Mouse (Mus musculus): ENCODE data around the gene Gtf2i. TPM values are rescaled to one million over a fixed set of nuclear protein-coding genes. Genes with fewer than 3 reads are reported as not detected.
"Not testable (repeated sequence)": the region's sequence is repeated elsewhere in the genome, so short reads cannot be mapped to it uniquely, and the experiment has no call there.

Gtf2i gene
- 131 and 196 TPM in 2 replicates for polyA plus RNA-seq (2014; fragmentation: Nextera tagmentation; extraction: Ambion mirVana)

DNA sequence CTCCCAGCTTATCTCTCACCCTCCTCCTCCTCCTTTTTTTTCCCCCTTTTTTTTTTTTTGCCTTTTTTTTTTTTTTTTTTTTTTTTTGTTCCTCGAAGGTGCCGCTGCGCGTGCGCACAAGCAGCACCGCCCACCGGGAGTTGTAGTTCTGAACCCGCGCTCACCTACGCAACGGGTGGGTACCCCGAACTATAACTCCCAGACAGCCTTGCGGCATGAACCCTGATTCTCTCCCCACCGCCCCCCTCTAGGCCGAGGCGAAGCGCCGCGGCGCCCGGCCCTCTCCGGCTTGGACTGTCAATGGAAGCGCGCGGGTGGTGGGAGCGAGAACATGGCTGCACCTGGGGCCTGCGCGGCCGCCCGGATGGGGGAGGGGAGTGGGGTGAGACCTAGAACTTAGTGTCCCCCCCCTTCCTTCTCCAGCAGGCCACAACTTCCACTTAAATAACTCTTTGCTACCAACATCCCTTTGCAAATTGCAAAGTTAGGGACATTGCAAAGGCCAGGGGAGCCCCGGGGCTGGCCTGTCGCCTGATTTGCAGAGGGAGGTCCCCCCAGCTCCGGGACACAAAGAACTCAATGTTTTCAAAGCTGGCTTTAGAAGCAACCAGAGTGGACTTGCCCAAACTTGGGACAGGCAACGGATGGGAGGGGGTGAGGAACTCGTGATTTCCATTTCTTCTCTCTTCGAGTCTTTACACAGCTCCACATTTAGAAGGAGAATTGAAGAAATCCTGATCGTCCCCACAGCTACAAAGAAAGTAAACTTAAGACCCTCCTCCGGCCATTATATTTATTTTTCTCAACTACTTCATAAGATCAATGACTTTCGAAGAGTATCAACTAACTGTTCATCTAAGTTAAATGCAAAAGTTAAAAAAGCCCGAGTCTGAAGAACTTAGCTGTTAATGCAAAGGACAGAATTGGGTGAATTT is at the start of gene Gtf2i:
TSS of gene Gtf2i (minus strand) at position 73 of the 935 bp plus-strand sequence.
- H3K36me3 ChIP-seq (ENCODE audit: control insufficient read depth, insufficient read depth, low read length), result peaks cover 16% of the 10 kb centered on the region

DNA sequence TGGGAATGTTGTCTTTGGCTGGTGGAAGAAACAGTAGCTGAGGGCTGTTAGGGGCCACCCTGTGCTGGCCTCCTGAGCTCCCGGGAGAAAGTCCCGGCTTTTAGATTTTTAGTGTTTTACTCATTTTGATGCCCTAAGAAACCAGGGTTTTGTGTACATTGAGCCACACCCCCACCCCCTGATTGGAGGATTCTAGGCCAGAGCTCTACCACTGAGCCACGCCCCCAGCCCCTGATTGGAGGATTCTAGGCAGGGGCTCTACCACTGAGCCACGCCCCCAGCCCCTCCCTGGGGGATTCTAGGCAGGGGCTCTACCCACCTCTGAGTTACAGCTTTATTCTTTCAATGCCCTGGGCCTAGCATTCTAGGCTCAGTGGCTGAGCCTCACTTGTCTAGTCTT is 44.5 kb upstream of the Gtf2i start:
- peaks cover 54% of the 10 kb centered on the region for H3K36me3 ChIP-seq (ENCODE audit: control insufficient read depth, insufficient read depth, low read length)

More for the DNA sequence above, at the start of gene Gtf2i:
- H3K4me2 ChIP-seq (replicated peaks; ENCODE audit: low read depth, low read length), result peak within 1 kb of the TSS; percentile 77
- H3K27me3 ChIP-seq (ENCODE audit: control insufficient read depth, insufficient read depth, low read length), result no peaks in the 10 kb centered on the region
- peak; percentile 92 for ATAC-seq (ENCODE audit: low FRiP score, low TSS enrichment)
- H3K9ac ChIP-seq (ENCODE audit: low read depth, low read length), result peak within 1 kb of the TSS; percentile 100
- peak within 1 kb of the TSS; percentile 100 for H3K27ac ChIP-seq (ENCODE audit: low read depth, low read length)
- H3K4me3 ChIP-seq (ENCODE audit: low read length), result peak within 1 kb of the TSS; percentile 95
- H3K9me3 ChIP-seq (ENCODE audit: control insufficient read depth, low read length), result no peaks in the 10 kb centered on the region
- under 1% methylated on average over 40 of the region's 40 CpGs for WGBS
- peaks cover 12% of the 10 kb centered on the region; the same call in 1 of the 2 replicates for H3K4me1 ChIP-seq (ENCODE audit: control insufficient read depth, insufficient read depth, low read length)

GRCm38 (mm10) chr5:134355372-134355771 is 40.8 kb upstream of the Gtf2i start:
- H3K9ac ChIP-seq (ENCODE audit: low read depth, low read length); H3K4me1 ChIP-seq (ENCODE audit: control insufficient read depth, insufficient read depth, low read length); H3K4me3 ChIP-seq (ENCODE audit: low read length); H3K27me3 ChIP-seq (ENCODE audit: control insufficient read depth, insufficient read depth, low read length); H3K4me2 ChIP-seq (replicated peaks; ENCODE audit: low read depth, low read length); H3K27ac ChIP-seq (ENCODE audit: low read depth, low read length); H3K9me3 ChIP-seq (ENCODE audit: control insufficient read depth, low read length); ATAC-seq (ENCODE audit: low FRiP score, low TSS enrichment): not testable (repeated sequence)
- peaks cover 29% of the 10 kb centered on the region for H3K36me3 ChIP-seq (ENCODE audit: control insufficient read depth, insufficient read depth, low read length)
- 93% methylated on average over 4 of the region's 4 CpGs for WGBS

More for the DNA sequence above, 44.5 kb upstream of the Gtf2i start:
- H3K4me1 ChIP-seq (ENCODE audit: control insufficient read depth, insufficient read depth, low read length), result no peaks in the 10 kb centered on the region
- 83% methylated on average over 4 of the region's 4 CpGs for WGBS
- H3K9me3 ChIP-seq (ENCODE audit: control insufficient read depth, low read length), result no peaks in the 10 kb centered on the region
- H3K4me2 ChIP-seq (replicated peaks; ENCODE audit: low read depth, low read length), result no peak overlapping the region
- no peak overlapping the region for H3K4me3 ChIP-seq (ENCODE audit: low read length)
- no peaks in the 10 kb centered on the region for H3K27me3 ChIP-seq (ENCODE audit: control insufficient read depth, insufficient read depth, low read length)
- no peak for ATAC-seq (ENCODE audit: low FRiP score, low TSS enrichment)
- H3K27ac ChIP-seq (ENCODE audit: low read depth, low read length), result no peak overlapping the region
- no peak overlapping the region for H3K9ac ChIP-seq (ENCODE audit: low read depth, low read length)

- Histone ChIP-seq H3K36me3 (ENCODE audit: control insufficient read depth, insufficient read depth, low read length) (peaks cover 8% of the 10 kb centered on the region), H3K9me3 (ENCODE audit: control insufficient read depth, low read length) (no peaks in the 10 kb centered on the region), H3K27ac (ENCODE audit: low read depth, low read length) (no peak overlapping the region), H3K4me2 (replicated peaks; ENCODE audit: low read depth, low read length) (no peak overlapping the region), H3K4me1 (ENCODE audit: control insufficient read depth, insufficient read depth, low read length) (0 out of 2 replicates have a peak, but pooled peaks cover 3% of the 10 kb centered on the region), H3K9ac (ENCODE audit: low read depth, low read length) (no peak overlapping the region), H3K27me3 (ENCODE audit: control insufficient read depth, insufficient read depth, low read length) (no peaks in the 10 kb centered on the region), H3K4me3 (ENCODE audit: low read length) (no peak overlapping the region)
- no peak for ATAC-seq (ENCODE audit: low FRiP score, low TSS enrichment)
- WGBS, result 81% methylated on average over 4 of the region's 4 CpGs
Observed at GRCm38 (mm10) chr5:134353117-134353516, 38.6 kb upstream of the Gtf2i start.

GRCm38 (mm10) chr5:134352527-134353001 is 38.0 kb upstream of the Gtf2i start:
- ATAC-seq (ENCODE audit: low FRiP score, low TSS enrichment), result no peak
- H3K9ac ChIP-seq (ENCODE audit: low read depth, low read length), result no peak overlapping the region
- H3K27ac ChIP-seq (ENCODE audit: low read depth, low read length), result no peak overlapping the region
- H3K27me3 ChIP-seq (ENCODE audit: control insufficient read depth, insufficient read depth, low read length), result no peaks in the 10 kb centered on the region
- peaks cover 4% of the 10 kb centered on the region; the same call in 1 of the 2 replicates for H3K36me3 ChIP-seq (ENCODE audit: control insufficient read depth, insufficient read depth, low read length)
- 0 out of 2 replicates have a peak, but pooled peaks cover 3% of the 10 kb centered on the region for H3K4me1 ChIP-seq (ENCODE audit: control insufficient read depth, insufficient read depth, low read length)
- WGBS, result 80% methylated on average over 3 of the region's 3 CpGs
- no peak overlapping the region for H3K4me3 ChIP-seq (ENCODE audit: low read length)
- H3K4me2 ChIP-seq (replicated peaks; ENCODE audit: low read depth, low read length), result no peak overlapping the region
- H3K9me3 ChIP-seq (ENCODE audit: control insufficient read depth, low read length), result no peaks in the 10 kb centered on the region

GRCm38 (mm10) chr5:134350660-134351059 is 36.1 kb upstream of the Gtf2i start:
- Histone ChIP-seq H3K4me1 (ENCODE audit: control insufficient read depth, insufficient read depth, low read length) (0 out of 2 replicates have a peak, but pooled peaks cover 3% of the 10 kb centered on the region), H3K27ac (ENCODE audit: low read depth, low read length) (no peak overlapping the region), H3K36me3 (ENCODE audit: control insufficient read depth, insufficient read depth, low read length) (no peaks in the 10 kb centered on the region), H3K4me3 (ENCODE audit: low read length) (0 out of 2 replicates have a peak overlapping the region, but pooled peaks have one; percentile 9), H3K27me3 (ENCODE audit: control insufficient read depth, insufficient read depth, low read length) (no peaks in the 10 kb centered on the region), H3K9me3 (ENCODE audit: control insufficient read depth, low read length) (no peaks in the 10 kb centered on the region), H3K4me2 (replicated peaks; ENCODE audit: low read depth, low read length) (peak overlapping the region; percentile 34), H3K9ac (ENCODE audit: low read depth, low read length) (peak overlapping the region; percentile 40; the same call in 1 of the 2 replicates)
- ATAC-seq (ENCODE audit: low FRiP score, low TSS enrichment), result peak; percentile 92
- 7% methylated on average over 10 of the region's 10 CpGs for WGBS

DNA sequence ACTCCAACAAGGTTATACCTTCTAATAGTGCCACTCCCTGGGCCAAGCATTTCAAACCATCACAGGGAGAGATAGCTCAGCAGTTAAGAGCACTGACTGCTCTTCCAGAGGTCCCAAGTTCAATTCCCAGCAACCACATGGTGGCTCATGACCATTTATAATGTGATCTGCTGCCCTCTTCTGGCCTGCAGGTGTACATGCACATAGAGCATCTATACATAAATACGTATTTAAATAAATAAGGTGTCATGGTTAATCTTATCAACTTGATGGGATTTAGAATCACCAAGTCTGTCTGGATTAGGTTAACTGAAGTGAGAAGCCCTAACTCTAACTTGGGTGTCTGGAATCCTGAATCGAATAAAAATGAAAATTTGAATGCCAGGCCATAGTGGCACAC is 32.5 kb upstream of the Gtf2i start:
- Histone ChIP-seq H3K9me3 (ENCODE audit: control insufficient read depth, low read length) (no peaks in the 10 kb centered on the region), H3K27me3 (ENCODE audit: control insufficient read depth, insufficient read depth, low read length) (no peaks in the 10 kb centered on the region), H3K4me1 (ENCODE audit: control insufficient read depth, insufficient read depth, low read length) (0 out of 2 replicates have a peak, but pooled peaks cover 3% of the 10 kb centered on the region), H3K36me3 (ENCODE audit: control insufficient read depth, insufficient read depth, low read length) (no peaks in the 10 kb centered on the region), H3K9ac (ENCODE audit: low read depth, low read length) (no peak overlapping the region), H3K27ac (ENCODE audit: low read depth, low read length) (no peak overlapping the region), H3K4me2 (replicated peaks; ENCODE audit: low read depth, low read length) (no peak overlapping the region), H3K4me3 (ENCODE audit: low read length) (no peak overlapping the region)
- ATAC-seq (ENCODE audit: low FRiP score, low TSS enrichment), result no peak
- 89% methylated on average over 2 of the region's 2 CpGs for WGBS

- H3K9me3 ChIP-seq (ENCODE audit: control insufficient read depth, low read length), result no peaks in the 10 kb centered on the region
- no peak overlapping the region for H3K9ac ChIP-seq (ENCODE audit: low read depth, low read length)
- 90% methylated on average over 9 of the region's 9 CpGs for WGBS
- no peak overlapping the region for H3K27ac ChIP-seq (ENCODE audit: low read depth, low read length)
- no peak; the same call in 1 of the 2 replicates for ATAC-seq (ENCODE audit: low FRiP score, low TSS enrichment)
- no peaks in the 10 kb centered on the region for H3K27me3 ChIP-seq (ENCODE audit: control insufficient read depth, insufficient read depth, low read length)
- H3K4me2 ChIP-seq (replicated peaks; ENCODE audit: low read depth, low read length), result no peak overlapping the region
- H3K4me3 ChIP-seq (ENCODE audit: low read length), result no peak overlapping the region
- no peaks in the 10 kb centered on the region for H3K36me3 ChIP-seq (ENCODE audit: control insufficient read depth, insufficient read depth, low read length)
- H3K4me1 ChIP-seq (ENCODE audit: control insufficient read depth, insufficient read depth, low read length), result 0 out of 2 replicates have a peak, but pooled peaks cover under 1% of the 10 kb centered on the region
Observed at GRCm38 (mm10) chr5:134345449-134345848, 30.9 kb upstream of the Gtf2i start.

- Histone ChIP-seq H3K27me3 (ENCODE audit: control insufficient read depth, insufficient read depth, low read length) (no peaks in the 10 kb centered on the region), H3K27ac (ENCODE audit: low read depth, low read length) (no peak overlapping the region), H3K9me3 (ENCODE audit: control insufficient read depth, low read length) (no peaks in the 10 kb centered on the region), H3K36me3 (ENCODE audit: control insufficient read depth, insufficient read depth, low read length) (no peaks in the 10 kb centered on the region), H3K4me2 (replicated peaks; ENCODE audit: low read depth, low read length) (no peak overlapping the region), H3K4me1 (ENCODE audit: control insufficient read depth, insufficient read depth, low read length) (no peaks in the 10 kb centered on the region), H3K9ac (ENCODE audit: low read depth, low read length) (no peak overlapping the region), H3K4me3 (ENCODE audit: low read length) (no peak overlapping the region)
- no peak for ATAC-seq (ENCODE audit: low FRiP score, low TSS enrichment)
- 83% methylated on average over 8 of the region's 8 CpGs for WGBS
Observed at GRCm38 (mm10) chr5:134344076-134344475, 29.5 kb upstream of the Gtf2i start.

Data from kidney, embryonic 14.5 days (tissue).